Mouse (Mus musculus) liver, embryonic 16.5 days (tissue): ENCODE measurements around the gene Pcif1. TPM values are rescaled to one million over a fixed set of nuclear protein-coding genes. Genes with fewer than 3 reads are reported as not detected.

Experiments
- ATAC-seq: fragments of 200-750 bp; cut with Nextera tagmentation; 2 replicates; pipeline ENCODE4 v1.8.0; 2017; ENCODE audit warnings: low read depth, mild to moderate bottlenecking, moderate number of reproducible peaks, moderate library complexity
- H3K27ac ChIP-seq: fragments of 300-500 bp; sonication (generic); 2 replicates; pipeline ENCODE4 v1.5.1; 2014; ENCODE audit warnings: mild to moderate bottlenecking, low read length
- H3K27me3 ChIP-seq: fragments of 300-500 bp; sonication (generic); 2 replicates; pipeline ENCODE4 v1.6.1; 2014; ENCODE audit warnings: low read depth, low read length, mixed read lengths; ENCODE audit not compliant: control insufficient read depth, insufficient read depth
- H3K36me3 ChIP-seq: fragments of 300-500 bp; sonication (generic); 2 replicates; pipeline ENCODE4 v1.6.1; 2014; ENCODE audit warnings: mild to moderate bottlenecking; ENCODE audit not compliant: control insufficient read depth, insufficient read depth
- H3K4me1 ChIP-seq: fragments of 300-500 bp; sonication (generic); 2 replicates; pipeline ENCODE4 v1.6.1; 2014; ENCODE audit warnings: low read depth, low read length, mixed read lengths; ENCODE audit not compliant: control insufficient read depth
- H3K4me2 ChIP-seq: fragments of 300-500 bp; sonication (generic); 2 replicates; pipeline ENCODE4 v1.6.1; 2014; ENCODE audit warnings: low read depth, low read length, mixed read lengths
- H3K4me3 ChIP-seq: fragments of 300-500 bp; sonication (generic); 2 replicates; pipeline ENCODE4 v1.5.1; 2014; ENCODE audit warnings: low read depth, mild to moderate bottlenecking, low read length
- H3K9ac ChIP-seq: fragments of 300-500 bp; sonication (generic); 2 replicates; pipeline ENCODE4 v1.6.1; 2014; ENCODE audit warnings: low read depth, low read length
- H3K9me3 ChIP-seq: fragments of 300-500 bp; sonication (generic); replicated peaks from 2 replicates; pipeline ENCODE4 v1.6.1; 2016; ENCODE audit warnings: low read length; ENCODE audit not compliant: control insufficient read depth
- WGBS: fragments of 180-500 bp; shearing (Covaris S2); extraction: QIAGEN DNeasy Blood & Tissue Kit; methylation state at CpG from one replicate; pipeline ENCODE4 v1.1.7; 2014; ENCODE audit not compliant: insufficient replicate concordance; 5-methylcytosine and 5-hydroxymethylcytosine counted together
- polyA plus RNA-seq: library from polyadenylated mRNA; unstranded; fragments of >200 nt; fragmentation: Nextera tagmentation; extraction: Ambion mirVana; gene quantifications from 2 replicates; pipeline ENCODE4 v1.2.1, GENCODE M21; 2015

The Pcif1 gene
- polyA plus RNA-seq, 1 experiment from 2014 or later = 36.8 TPM

- Histone ChIP-seq H3K27me3 (peaks cover 58% of the 10 kb centered on the region), H3K36me3 (no peaks in the 10 kb centered on the region), H3K9me3 (no peaks in the 10 kb centered on the region), H3K27ac (no peak overlapping the region), H3K4me3 (peak overlapping the region; percentile 4), H3K9ac (no peak overlapping the region), H3K4me2 (peak overlapping the region; percentile 48), H3K4me1 (no peaks in the 10 kb centered on the region; the same call in 1 of the 2 replicates)
- ATAC-seq = 0 out of 2 replicates have a peak, but pooled peaks have one; percentile 20
- 4% methylated on average over 39 of the region's 39 CpGs for WGBS
These were observed 59.3 kb downstream of the Pcif1 start for GRCm38 (mm10) chr2:164938146-164939091.

- H3K9me3 ChIP-seq = no peaks in the 10 kb centered on the region
- H3K27ac ChIP-seq = no peak overlapping the region
- 5% methylated on average over 11 of the region's 11 CpGs for WGBS
- no peaks in the 10 kb centered on the region; the same call in 1 of the 2 replicates for H3K4me1 ChIP-seq
- peaks cover 58% of the 10 kb centered on the region for H3K27me3 ChIP-seq
- peak overlapping the region; percentile 48 for H3K4me2 ChIP-seq
- H3K9ac ChIP-seq = no peak overlapping the region
- H3K36me3 ChIP-seq = no peaks in the 10 kb centered on the region
- peak overlapping the region; percentile 4; the same call in 1 of the 2 replicates for H3K4me3 ChIP-seq
- no peak for ATAC-seq
These were observed 60.0 kb downstream of the Pcif1 start for GRCm38 (mm10) chr2:164939106-164939505.

GRCm38 (mm10) chr2:164940140-164940830 lies 61.2 kb downstream of the Pcif1 start, which contains the start of gene Mmp9:
TSS of gene Mmp9 (plus strand) at chr2:164940780.
- Histone ChIP-seq H3K36me3 (no peaks in the 10 kb centered on the region), H3K27me3 (peaks cover 50% of the 10 kb centered on the region), H3K4me3 (no peak within 1 kb of the TSS), H3K4me1 (no peaks in the 10 kb centered on the region; the same call in 1 of the 2 replicates), H3K4me2 (no peak within 1 kb of the TSS), H3K9ac (no peak within 1 kb of the TSS), H3K9me3 (no peaks in the 10 kb centered on the region), H3K27ac (no peak within 1 kb of the TSS)
- no peak for ATAC-seq
- WGBS = 19% methylated on average over 10 of the region's 10 CpGs

- Histone ChIP-seq H3K27me3 (peaks cover 44% of the 10 kb centered on the region), H3K9ac (no peak overlapping the region), H3K4me2 (no peak overlapping the region), H3K9me3 (no peaks in the 10 kb centered on the region), H3K4me1 (no peaks in the 10 kb centered on the region; the same call in 1 of the 2 replicates), H3K36me3 (no peaks in the 10 kb centered on the region), H3K27ac (no peak overlapping the region), H3K4me3 (no peak overlapping the region)
- peak; percentile 57 for ATAC-seq
- WGBS = 3% methylated on average over 5 of the region's 5 CpGs
These were observed 63.7 kb downstream of the Pcif1 start for GRCm38 (mm10) chr2:164942692-164943290.

Other genes with a start within 250 kb of the Pcif1 start
- gene Wfdc16, start 240.5 kb upstream of the Pcif1 start, polyA plus RNA-seq = not detected in 2 replicates
- gene Wfdc10, start 223.3 kb upstream of the Pcif1 start, polyA plus RNA-seq = not detected in 2 replicates
- not detected in 2 replicates for gene Wfdc9, start 222.7 kb upstream of the Pcif1 start, polyA plus RNA-seq
- gene Wfdc11, start 205.2 kb upstream of the Pcif1 start, polyA plus RNA-seq = not detected in 2 replicates
- not detected in 2 replicates for gene Wfdc13, start 194.2 kb upstream of the Pcif1 start, polyA plus RNA-seq
- gene Spint4, start 180.8 kb upstream of the Pcif1 start, polyA plus RNA-seq = not detected in 2 replicates
- gene Spint5, start 164.0 kb upstream of the Pcif1 start, polyA plus RNA-seq = not detected in 2 replicates
- gene Wfdc3, start 133.4 kb upstream of the Pcif1 start, polyA plus RNA-seq = 1.5 and 1.7 TPM in 2 replicates
- gene Dnttip1, start 133.3 kb upstream of the Pcif1 start, polyA plus RNA-seq = 40.1 and 43.1 TPM in 2 replicates
- 632 and 661 TPM in 2 replicates for gene Ube2c, start 109.4 kb upstream of the Pcif1 start, polyA plus RNA-seq
- gene Tnnc2, start 99.3 kb upstream of the Pcif1 start, polyA plus RNA-seq = 29.4 and 67.5 TPM in 2 replicates
- 9.4 and 12.1 TPM in 2 replicates for gene Snx21, start 93.5 kb upstream of the Pcif1 start, polyA plus RNA-seq
- gene Acot8, start 74.4 kb upstream of the Pcif1 start, polyA plus RNA-seq = 19.8 and 20.6 TPM in 2 replicates
- gene Zswim3, start 74.2 kb upstream of the Pcif1 start, polyA plus RNA-seq = 4.3 TPM in 2 replicates
- 3.4 and 4.1 TPM in 2 replicates for gene Zswim1, start 56.6 kb upstream of the Pcif1 start, polyA plus RNA-seq
- gene Spata25, start 50.8 kb upstream of the Pcif1 start, polyA plus RNA-seq = not detected in 2 replicates
- gene Ctsa, start 46.4 kb upstream of the Pcif1 start, polyA plus RNA-seq = 90.7 and 92.5 TPM in 2 replicates
- 1.7 and 2.5 TPM in 2 replicates for gene Neurl2, start 45.8 kb upstream of the Pcif1 start, polyA plus RNA-seq
- 23.1 and 27.4 TPM in 2 replicates for gene Pltp, start 21.6 kb upstream of the Pcif1 start, polyA plus RNA-seq
- gene Zfp335, start 32.5 kb downstream of the Pcif1 start, polyA plus RNA-seq = 5.9 and 6.8 TPM in 2 replicates
- 8.9 and 13.0 TPM in 2 replicates for gene Mmp9, start 61.5 kb downstream of the Pcif1 start, polyA plus RNA-seq
- 0.13 TPM in 2 replicates for gene Slc12a5, start 81.5 kb downstream of the Pcif1 start, polyA plus RNA-seq
- gene Ncoa5, start 155.6 kb downstream of the Pcif1 start, polyA plus RNA-seq = 14.2 and 15.3 TPM in 2 replicates
- 2.6 and 3.0 TPM in 2 replicates for gene Cd40, start 176.3 kb downstream of the Pcif1 start, polyA plus RNA-seq
- not detected in 2 replicates for gene 1700025C18Rik, start 211.4 kb downstream of the Pcif1 start, polyA plus RNA-seq